ENCODE assay signal across 8 mouse cellular contexts in the genomic region with DNA sequence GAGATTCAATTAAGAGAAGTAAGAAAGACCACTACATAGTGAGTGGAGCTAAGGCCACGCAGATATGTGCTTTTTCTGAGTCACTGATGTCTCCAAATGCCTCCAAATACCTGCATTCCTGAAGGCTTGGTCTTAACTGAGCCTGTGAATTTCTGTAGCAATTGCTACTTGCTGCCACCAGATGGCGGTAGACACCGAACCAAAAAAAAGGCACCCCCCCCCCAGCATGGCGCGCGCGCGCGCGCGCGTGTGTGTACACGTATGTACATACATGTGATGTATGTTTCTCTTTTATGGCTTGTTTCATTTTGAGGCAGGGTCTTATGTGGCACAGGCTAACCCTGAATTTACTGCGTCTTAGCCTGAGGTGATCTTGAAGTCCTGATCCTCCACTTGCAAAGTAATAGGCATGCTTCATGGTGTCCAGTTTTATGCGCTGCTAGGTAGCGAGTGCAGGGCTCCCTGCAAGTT. TPM values are rescaled to one million over a fixed set of nuclear protein-coding genes. Genes with fewer than 3 reads are reported as not detected.
DNase-seq lines count a peak whose midpoint lies in the region; ATAC-seq and TF ChIP-seq lines count a peak whose summit lies in the region.

No protein-coding gene starts in this region.

- no peaks in the 10 kb centered on the region for H3K27me3 ChIP-seq in liver, embryonic 14.5 days (ENCODE audit: control insufficient read depth, insufficient read depth, low read length)

- no peak for TF ChIP-seq EP300 in liver, embryonic 14.5 days (IDR thresholded peaks at IDR 0.05; ENCODE audit: low read depth)

- TF ChIP-seq CTCF in liver, embryonic 14.5 days (IDR thresholded peaks at IDR 0.05; ENCODE audit: low read depth), result peak; percentile 71

- H3K4me1 ChIP-seq in liver, embryonic 14.5 days (replicated peaks; ENCODE audit: control insufficient read depth in 2 of 2, insufficient read depth in 2 of 2, low read length in 1 of 2), result no peaks in the 10 kb centered on the region

- H3K4me3 ChIP-seq in liver, embryonic 14.5 days (ENCODE audit: insufficient read depth in 1 of 2, low read depth in 2 of 2, low read length in 2 of 2), result peak overlapping the region in 1 of 2 experiments; percentile 17; a peak in 1 of 4 replicates

- H3K9me3 ChIP-seq in liver, embryonic 14.5 days (ENCODE audit: control insufficient read depth, low read length), result no peaks in the 10 kb centered on the region

- 12% methylated on average over 16 of the region's 16 CpGs for WGBS in liver, embryonic 14.5 days (ENCODE audit: insufficient replicate concordance)

- ATAC-seq in cerebellum, adult (ENCODE audit: insufficient number of reproducible peaks, low FRiP score, low TSS enrichment), result no peak; the same call in 1 of the 2 replicates
- ATAC-seq in hematopoietic stem cell, adult 5-6 weeks (replicated peaks in 1 of 2; ENCODE audit: insufficient read depth in 1 of 2, low FRiP score in 2 of 2, low TSS enrichment in 1 of 2, low read depth in 1 of 2, poor library complexity in 2 of 2, severe bottlenecking in 2 of 2), result peak; percentile 42 to 68
- no peak for ATAC-seq in liver, embryonic 14.5 days (ENCODE audit: insufficient read depth)

- H3K27ac ChIP-seq in liver, embryonic 14.5 days, result no peak overlapping the region

- no peaks in the 10 kb centered on the region for H3K36me3 ChIP-seq in liver, embryonic 14.5 days (replicated peaks; ENCODE audit: control insufficient read depth, insufficient read depth, low read depth)

- peak overlapping the region; percentile 13; the same call in 1 of the 2 replicates for H3K4me2 ChIP-seq in liver, embryonic 14.5 days (ENCODE audit: low read depth)

- peak; percentile 24 for DNase-seq in cerebellum, adult 8-10 months
- DNase-seq in 3T3-L1 (ENCODE audit: low read depth, low spot score), result peak; percentile 30
- peak; percentile 9 for DNase-seq in c-Kit-positive CD71-negative TER-119-negative erythroid progenitor cells, embryonic 14.5 days (ENCODE audit: low read depth)
- DNase-seq in liver, embryonic 14.5 days (ENCODE audit: low read depth in 3 of 3, low spot score in 3 of 3), result no peak
- peak; percentile 6 for DNase-seq in skeletal muscle tissue, adult 2 months (ENCODE audit: low read depth, low spot score)
- DNase-seq in right cerebral cortex, postnatal 36 days (ENCODE audit: low spot score in 2 of 2), result no peak

- no peak overlapping the region for H3K9ac ChIP-seq in liver, embryonic 14.5 days (replicated peaks)

RNA-seq across cellular contexts. Expression of a gene that starts 54.3 kb away (rescaled TPM):
- not detected in 2 replicates for total RNA-seq in hematopoietic stem cell, adult 5-6 weeks (2017)
- polyA plus RNA-seq in liver, embryonic 14.5 days (2012; rRNA removed), result 0.03 TPM in 1 of 2 replicates, not detected in the other
- polyA plus RNA-seq in liver, embryonic 14.5 days (2014; fragmentation: Nextera tagmentation; extraction: Ambion mirVana), result not detected in 2 replicates

Comparison
In these comparisons a context has a peak if more than half of its experiments do, and no peak if none do; other contexts are left out.
1. DNase-seq: peak in cerebellum, adult 8-10 months (single experiment), 3T3-L1 (single experiment), c-Kit-positive CD71-negative TER-119-negative erythroid progenitor cells, embryonic 14.5 days (single experiment) and skeletal muscle tissue, adult 2 months (single experiment); none in liver, embryonic 14.5 days (0 of 3) and right cerebral cortex, postnatal 36 days (0 of 2).
2. ATAC-seq: peak in hematopoietic stem cell, adult 5-6 weeks (2 of 2); none in cerebellum, adult (single experiment) and liver, embryonic 14.5 days (single experiment).